Mouse (Mus musculus) E14TG2a.4 (cell line): ENCODE data around the gene Rbfox1.

Source experiments
- CTCF ChIP-seq: conservative IDR thresholded peaks from 2 replicates; pipeline ENCODE4 v1.5.1; 2014; ENCODE audit warnings: low read length
- NANOG ChIP-seq: IDR thresholded peaks from 2 replicates; pipeline ENCODE4 v1.6.1; 2014; ENCODE audit warnings: borderline replicate concordance, low read length, mixed read lengths
- POU5F1 ChIP-seq: IDR thresholded peaks from 2 replicates; pipeline ENCODE4 v1.6.1; 2014; ENCODE audit warnings: low read length, borderline replicate concordance

DNA sequence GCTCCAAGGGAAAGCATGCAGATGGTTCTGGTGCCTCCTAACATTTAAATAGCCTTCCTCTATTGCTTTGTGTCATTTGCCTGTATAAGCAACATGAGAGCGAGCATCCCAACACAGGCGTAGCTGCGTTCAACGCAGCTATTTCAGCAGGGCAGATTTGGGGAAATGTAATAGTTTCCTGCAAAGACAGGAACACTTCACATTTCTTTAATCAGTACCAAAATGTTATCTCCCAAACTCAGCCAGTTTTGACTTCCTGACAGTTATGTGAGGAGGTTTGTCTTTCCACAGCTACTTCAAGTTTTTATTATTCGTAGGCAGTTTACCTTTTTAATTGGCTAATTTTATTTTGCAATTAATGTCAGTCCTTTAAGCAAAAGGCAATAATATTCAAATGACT lies 1149.1 kb downstream of the Rbfox1 start:
- TF ChIP-seq CTCF: no peak
- no peak for TF ChIP-seq NANOG
- no peak for TF ChIP-seq POU5F1
